Mouse (Mus musculus): ENCODE results near the gene Mlst8.
"Not testable (repeated sequence)": the region's sequence is repeated elsewhere in the genome, so short reads cannot be mapped to it uniquely, and the experiment has no call there.

Gene Mlst8

GRCm38 (mm10) chr17:24425326-24425725 is 53.6 kb downstream of the Mlst8 start:
- not testable (repeated sequence) for DNase-seq

GRCm38 (mm10) chr17:24424489-24424888 is 54.4 kb downstream of the Mlst8 start:
- DNase-seq: no peak
